Mouse (Mus musculus) heart, embryonic 16.5 days (tissue): ENCODE measurements at regions not wholly inside any gene's neighbourhood (a gene's known extent, or its start where the extent isn't known, plus 50 kb on each side); places are given as distances from the start of the nearest gene placed in this dataset.

ENCODE experiments used
- ATAC-seq: fragments of 200-750 bp; cut with Nextera tagmentation; replicated peaks from 2 replicates; pipeline ENCODE4 v1.8.0; 2017; ENCODE audit warnings: moderate number of reproducible peaks; ENCODE audit not compliant: insufficient read depth, low FRiP score; ENCODE audit errors: extremely low read depth
- H3K27ac ChIP-seq: fragments of 300-500 bp; sonication (generic); 2 replicates; pipeline ENCODE4 v1.5.1; 2014; ENCODE audit warnings: mild to moderate bottlenecking, low read length, control low read depth, moderate library complexity
- H3K27me3 ChIP-seq: fragments of 300-500 bp; sonication (generic); 2 replicates; pipeline ENCODE4 v1.6.1; 2014; ENCODE audit warnings: low read length, mixed read lengths; ENCODE audit not compliant: control insufficient read depth, insufficient read depth
- H3K36me3 ChIP-seq: fragments of 300-500 bp; sonication (generic); 2 replicates; pipeline ENCODE4 v1.6.1; 2014; ENCODE audit not compliant: control insufficient read depth, insufficient read depth
- H3K4me1 ChIP-seq: fragments of 300-500 bp; sonication (generic); 2 replicates; pipeline ENCODE4 v1.6.1; 2014; ENCODE audit warnings: low read length, mixed read lengths; ENCODE audit not compliant: control insufficient read depth, insufficient read depth
- H3K4me2 ChIP-seq: fragments of 300-500 bp; sonication (generic); 2 replicates; pipeline ENCODE4 v1.6.1; 2014; ENCODE audit warnings: low read depth, mild to moderate bottlenecking, control low read depth, low read length
- H3K4me3 ChIP-seq: fragments of 300-500 bp; sonication (generic); 2 replicates; pipeline ENCODE4 v1.5.1; 2014; ENCODE audit warnings: mild to moderate bottlenecking, control low read depth, low read length
- H3K9ac ChIP-seq: fragments of 300-500 bp; sonication (generic); 2 replicates; pipeline ENCODE4 v1.6.1; 2014; ENCODE audit warnings: low read length, control low read depth
- H3K9me3 ChIP-seq: fragments of 300-500 bp; sonication (generic); replicated peaks from 2 replicates; pipeline ENCODE4 v1.6.1; 2016; ENCODE audit warnings: low read length; ENCODE audit not compliant: control insufficient read depth
- WGBS: fragments of 180-500 bp; shearing (Covaris S2); extraction: QIAGEN DNeasy Blood & Tissue Kit; methylation state at CpG from one replicate; pipeline ENCODE4 v1.1.7; 2014; 5-methylcytosine and 5-hydroxymethylcytosine counted together

DNA sequence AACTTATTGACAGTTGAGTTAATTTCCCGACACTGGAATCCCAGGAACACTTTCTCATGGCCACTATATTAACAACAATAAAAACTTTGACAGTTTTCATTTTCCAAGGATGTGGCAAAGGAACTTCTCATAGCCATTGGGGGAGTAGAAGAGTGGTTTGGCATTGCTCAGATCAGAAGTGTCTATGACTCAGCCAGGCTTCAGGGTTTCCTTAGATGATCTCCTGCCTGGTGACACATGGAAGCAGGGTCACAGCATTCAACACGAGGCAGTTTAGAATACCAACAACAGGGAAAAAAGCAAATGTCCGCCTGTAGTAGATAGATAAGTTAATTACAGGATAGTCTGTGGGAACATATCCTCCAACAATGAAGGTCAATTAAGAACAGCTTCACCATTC, 228.1 kb upstream of the Gm12728 start:
- H3K4me1 ChIP-seq, result no peaks in the 10 kb centered on the region
- 75% methylated on average over 3 of the region's 3 CpGs for WGBS

DNA sequence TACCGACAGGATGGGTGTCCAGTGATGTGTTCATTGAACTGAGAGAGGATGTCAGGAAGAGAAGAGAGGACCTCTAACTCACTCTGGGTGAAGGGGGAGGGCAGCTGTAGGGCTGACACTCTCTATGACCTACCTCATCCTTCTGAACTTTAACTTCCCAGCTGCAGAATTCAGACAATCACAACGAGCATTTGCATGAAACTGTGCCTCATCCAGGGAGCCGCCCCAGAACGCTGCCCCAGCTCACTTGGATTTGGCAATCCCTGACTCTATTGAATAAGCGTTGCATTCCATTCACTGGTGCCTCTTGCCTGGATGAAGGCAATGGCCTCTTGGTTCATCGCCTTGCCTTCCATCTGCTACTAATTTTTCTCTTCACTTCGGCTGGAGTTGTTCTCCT, 223.9 kb upstream of the Gm12728 start:
- no peak for ATAC-seq
- Histone ChIP-seq H3K9ac (no peak overlapping the region), H3K4me1 (no peaks in the 10 kb centered on the region), H3K4me2 (no peak overlapping the region), H3K27ac (no peak overlapping the region), H3K4me3 (no peak overlapping the region), H3K36me3 (no peaks in the 10 kb centered on the region), H3K9me3 (no peaks in the 10 kb centered on the region), H3K27me3 (no peaks in the 10 kb centered on the region)
- 88% methylated on average over 7 of the region's 7 CpGs for WGBS

More for the DNA sequence above, 228.1 kb upstream of the Gm12728 start:
- Histone ChIP-seq H3K4me3 (no peak overlapping the region), H3K4me2 (no peak overlapping the region), H3K9me3 (no peaks in the 10 kb centered on the region), H3K9ac (no peak overlapping the region), H3K27ac (no peak overlapping the region), H3K36me3 (no peaks in the 10 kb centered on the region), H3K27me3 (no peaks in the 10 kb centered on the region)
- ATAC-seq, result no peak

DNA sequence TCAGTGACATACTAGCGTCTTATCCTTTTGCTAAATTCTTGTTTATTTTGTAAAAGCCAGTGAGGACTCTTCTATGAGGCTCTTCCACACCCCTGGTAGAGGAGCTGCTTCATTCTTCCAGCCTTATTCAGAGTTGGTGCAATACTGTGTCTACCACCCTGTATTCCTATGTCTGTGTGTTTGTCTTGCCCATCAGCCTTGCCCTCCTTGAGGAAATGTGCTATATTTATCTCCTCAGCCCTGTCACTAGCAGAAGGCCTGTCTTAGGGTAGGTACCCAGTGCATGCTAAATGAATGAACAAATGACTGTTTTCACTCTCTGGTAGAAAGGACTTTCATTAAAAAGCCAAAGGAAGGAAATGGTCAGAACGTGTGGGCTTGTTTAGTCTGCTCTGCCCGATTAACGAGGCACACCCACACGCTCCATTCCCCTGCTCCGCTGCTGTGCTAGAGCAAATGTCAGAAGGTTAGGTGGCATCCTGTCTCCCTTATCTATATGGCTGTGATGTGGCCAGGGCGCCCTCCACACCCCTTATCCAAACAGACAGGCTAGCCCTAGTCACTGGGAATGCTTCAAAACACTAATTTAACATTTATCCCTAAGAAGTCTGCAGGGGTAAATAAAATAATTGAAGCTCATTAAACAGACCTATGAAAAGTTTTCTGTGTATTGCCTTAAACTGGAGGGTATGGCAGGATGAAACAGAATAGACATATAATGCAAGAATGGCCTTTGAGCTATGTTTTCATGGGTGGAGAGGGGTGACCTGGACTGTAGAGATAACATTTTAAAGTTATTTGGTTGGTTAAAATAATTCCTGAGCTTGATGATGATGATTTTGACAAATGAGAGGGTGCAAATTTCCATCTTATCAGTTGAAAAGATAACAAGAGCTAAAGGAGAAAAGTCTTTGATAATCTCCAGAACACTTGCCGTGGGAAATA, 222.9 kb upstream of the Gm12728 start:
- H3K4me2 ChIP-seq, result no peak overlapping the region
- H3K27ac ChIP-seq, result no peak overlapping the region
- H3K9ac ChIP-seq, result no peak overlapping the region
- no peaks in the 10 kb centered on the region for H3K36me3 ChIP-seq
- WGBS, result 37% methylated on average over 8 of the region's 8 CpGs
- H3K27me3 ChIP-seq, result no peaks in the 10 kb centered on the region
- no peaks in the 10 kb centered on the region for H3K4me1 ChIP-seq
- H3K9me3 ChIP-seq, result no peaks in the 10 kb centered on the region
- no peak overlapping the region for H3K4me3 ChIP-seq
- ATAC-seq, result no peak

DNA sequence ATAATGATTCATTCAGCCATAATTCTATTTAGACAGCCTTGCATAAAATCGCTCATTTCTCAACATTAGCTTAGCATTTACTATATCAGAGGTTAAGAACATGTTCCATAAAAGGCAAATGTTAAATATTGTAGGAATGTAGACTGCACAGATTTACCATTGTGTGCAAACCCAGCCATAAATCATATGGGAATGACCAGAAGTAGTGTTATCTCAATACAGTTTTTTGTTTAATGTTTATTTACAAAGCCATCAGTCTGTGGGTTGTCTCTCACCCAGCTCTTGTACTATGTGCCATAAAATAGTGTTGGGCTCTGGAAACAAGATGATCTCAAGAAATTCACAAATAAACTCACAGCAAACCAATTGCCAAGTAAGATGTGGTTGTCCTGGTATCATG, 220.0 kb upstream of the Gm12728 start:
- H3K4me1 ChIP-seq, result no peaks in the 10 kb centered on the region
- WGBS, result 83% methylated on average over 1 of the region's 1 CpGs
- H3K27ac ChIP-seq, result no peak overlapping the region
- H3K4me3 ChIP-seq, result no peak overlapping the region
- no peaks in the 10 kb centered on the region for H3K27me3 ChIP-seq
- no peaks in the 10 kb centered on the region for H3K9me3 ChIP-seq
- ATAC-seq, result no peak
- H3K36me3 ChIP-seq, result no peaks in the 10 kb centered on the region
- H3K4me2 ChIP-seq, result no peak overlapping the region
- no peak overlapping the region for H3K9ac ChIP-seq

DNA sequence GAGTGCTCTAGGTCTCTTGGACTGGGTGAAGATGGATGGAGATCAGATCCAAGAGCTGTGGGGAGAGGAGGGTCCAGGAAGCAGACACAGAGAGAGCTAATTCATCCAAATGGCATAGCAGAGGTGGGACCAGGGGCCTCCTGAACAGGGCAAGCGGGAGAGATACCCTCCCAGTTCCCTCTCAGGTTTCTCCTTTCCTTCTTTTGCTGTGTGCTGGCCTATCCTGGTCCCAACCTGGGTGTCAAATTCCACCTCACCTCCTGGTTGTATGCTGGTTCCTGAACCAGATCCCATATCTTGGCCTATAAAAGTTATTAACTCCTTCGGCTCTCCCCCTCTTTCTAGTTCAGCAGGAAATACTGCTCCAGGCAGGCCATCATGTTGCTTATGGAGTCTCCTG, 214.1 kb upstream of the Gm12728 start:
- WGBS, result 78% methylated on average over 2 of the region's 2 CpGs

DNA sequence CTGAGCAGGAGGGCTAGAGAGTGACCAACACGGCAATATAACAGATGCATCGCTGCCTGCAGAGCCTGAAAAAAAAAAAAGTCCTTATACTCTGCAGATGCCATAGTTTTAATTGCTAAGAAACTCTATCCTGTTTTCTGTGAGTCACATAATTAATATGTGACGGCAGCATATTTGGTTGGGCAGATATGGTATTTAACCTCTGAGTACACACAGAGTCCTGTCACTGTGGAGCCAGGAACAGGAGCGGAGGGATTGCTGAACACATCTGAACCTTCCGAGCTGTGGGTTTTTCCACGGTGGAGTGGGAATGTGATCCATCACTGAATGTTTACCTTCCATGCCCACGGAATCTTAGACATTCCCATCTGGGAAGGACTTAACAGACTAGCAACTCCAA, 208.7 kb upstream of the Gm12728 start:
- 68% methylated on average over 7 of the region's 7 CpGs for WGBS
- ATAC-seq, result no peak
- Histone ChIP-seq H3K9ac (no peak overlapping the region), H3K27me3 (no peaks in the 10 kb centered on the region), H3K36me3 (no peaks in the 10 kb centered on the region), H3K27ac (no peak overlapping the region), H3K4me1 (no peaks in the 10 kb centered on the region), H3K4me3 (no peak overlapping the region), H3K4me2 (no peak overlapping the region), H3K9me3 (no peaks in the 10 kb centered on the region)

More for the DNA sequence above, 214.1 kb upstream of the Gm12728 start:
- no peaks in the 10 kb centered on the region for H3K27me3 ChIP-seq
- H3K36me3 ChIP-seq, result no peaks in the 10 kb centered on the region
- no peaks in the 10 kb centered on the region for H3K9me3 ChIP-seq
- no peak overlapping the region for H3K9ac ChIP-seq
- ATAC-seq, result no peak
- no peak overlapping the region for H3K4me2 ChIP-seq
- H3K27ac ChIP-seq, result no peak overlapping the region
- H3K4me3 ChIP-seq, result no peak overlapping the region
- no peaks in the 10 kb centered on the region for H3K4me1 ChIP-seq

DNA sequence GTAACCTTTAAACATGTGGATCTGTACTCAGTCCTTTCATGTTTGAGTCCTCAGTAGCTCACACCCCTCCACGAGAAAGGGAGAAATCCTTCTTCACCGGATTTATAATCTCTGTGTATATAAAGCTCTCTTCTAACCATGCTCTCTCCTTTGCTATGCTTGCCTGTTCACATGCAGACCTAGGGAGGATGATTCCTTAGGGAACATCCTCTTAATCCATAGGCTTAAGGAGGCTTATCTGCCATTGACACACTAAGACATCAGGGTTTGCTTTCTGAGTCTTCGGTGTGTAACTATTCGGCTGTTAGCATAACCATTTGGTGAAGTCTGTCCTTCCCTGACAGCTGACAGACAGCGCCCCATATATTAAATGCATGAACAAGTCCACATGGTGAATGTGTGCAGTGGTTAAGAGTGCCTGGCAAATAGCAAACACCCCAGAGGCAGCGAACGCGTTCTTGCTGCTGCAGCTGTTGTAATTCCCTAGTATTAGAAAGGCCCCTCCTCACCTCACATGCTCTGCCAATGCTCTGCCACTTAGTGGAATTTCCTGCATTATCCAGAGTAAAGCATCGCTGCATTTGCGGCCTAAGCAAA, 205.2 kb upstream of the Gm12728 start:
- no peaks in the 10 kb centered on the region for H3K9me3 ChIP-seq
- H3K4me3 ChIP-seq, result no peak overlapping the region
- H3K36me3 ChIP-seq, result no peaks in the 10 kb centered on the region
- H3K9ac ChIP-seq, result no peak overlapping the region
- H3K27ac ChIP-seq, result no peak overlapping the region
- H3K4me1 ChIP-seq, result no peaks in the 10 kb centered on the region
- no peak for ATAC-seq
- WGBS, result 79% methylated on average over 10 of the region's 10 CpGs
- no peaks in the 10 kb centered on the region for H3K27me3 ChIP-seq
- no peak overlapping the region for H3K4me2 ChIP-seq

DNA sequence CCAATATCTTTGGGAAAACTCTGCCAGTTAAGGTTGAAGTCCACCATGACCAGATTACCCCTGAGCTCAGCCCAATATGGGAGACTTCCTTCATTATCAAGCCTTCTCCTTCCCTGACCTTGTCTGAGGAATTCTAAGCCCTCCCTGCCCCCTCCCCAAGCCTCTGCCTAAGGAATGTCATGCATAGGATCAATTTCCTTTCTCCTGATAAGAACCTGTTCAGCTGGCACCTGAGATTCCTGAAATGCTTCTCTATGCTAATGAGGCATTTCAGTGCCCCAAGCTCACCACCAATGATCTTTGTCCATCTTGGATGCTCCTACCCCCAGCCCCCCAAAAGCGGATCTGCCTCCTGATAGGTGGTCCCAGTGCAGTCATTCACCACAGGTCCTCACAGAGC, 186.0 kb upstream of the Gm12728 start:
- Histone ChIP-seq H3K9ac (no peak overlapping the region), H3K4me3 (no peak overlapping the region), H3K9me3 (no peaks in the 10 kb centered on the region), H3K27me3 (no peaks in the 10 kb centered on the region), H3K4me1 (no peaks in the 10 kb centered on the region), H3K4me2 (no peak overlapping the region), H3K36me3 (no peaks in the 10 kb centered on the region), H3K27ac (no peak overlapping the region)
- 78% methylated on average over 1 of the region's 1 CpGs for WGBS
- ATAC-seq, result no peak

DNA sequence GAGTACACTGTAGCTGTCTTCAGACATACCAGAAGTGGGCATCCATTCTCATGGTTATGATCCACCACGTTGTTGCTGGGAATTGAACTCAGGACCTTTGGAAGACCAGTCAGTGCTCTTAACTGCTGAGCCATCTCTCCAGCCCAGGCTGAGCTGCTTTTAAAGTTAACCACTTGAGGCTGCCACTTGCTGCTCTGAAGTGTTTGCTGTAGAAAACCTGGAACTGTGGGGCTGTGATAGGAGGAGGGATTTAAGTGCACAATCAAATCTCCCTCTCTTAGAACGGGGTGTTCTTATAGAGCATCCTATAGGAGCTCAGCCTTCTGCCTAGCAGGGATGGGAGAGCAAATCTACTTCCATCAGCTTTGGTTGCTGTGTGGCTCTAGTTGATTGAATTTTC, 185.1 kb upstream of the Gm12728 start:
- 75% methylated on average over 2 of the region's 2 CpGs for WGBS
- H3K36me3 ChIP-seq, result no peaks in the 10 kb centered on the region
- H3K4me2 ChIP-seq, result no peak overlapping the region
- ATAC-seq, result no peak
- no peak overlapping the region for H3K9ac ChIP-seq
- no peaks in the 10 kb centered on the region for H3K27me3 ChIP-seq
- H3K27ac ChIP-seq, result no peak overlapping the region
- H3K4me3 ChIP-seq, result no peak overlapping the region
- H3K9me3 ChIP-seq, result no peaks in the 10 kb centered on the region
- H3K4me1 ChIP-seq, result no peaks in the 10 kb centered on the region
